Mouse (Mus musculus): Measurements from ENCODE around the gene Ttc27. TPM values are rescaled to one million over a fixed set of nuclear protein-coding genes. Genes with fewer than 3 reads are reported as not detected.
A peak's percentile ranks its signal among the peaks of the same experiment; 100 is the strongest.

Gene Ttc27
- polyA plus RNA-seq, 1 experiment from 2014 or later: 31.0 TPM

DNA sequence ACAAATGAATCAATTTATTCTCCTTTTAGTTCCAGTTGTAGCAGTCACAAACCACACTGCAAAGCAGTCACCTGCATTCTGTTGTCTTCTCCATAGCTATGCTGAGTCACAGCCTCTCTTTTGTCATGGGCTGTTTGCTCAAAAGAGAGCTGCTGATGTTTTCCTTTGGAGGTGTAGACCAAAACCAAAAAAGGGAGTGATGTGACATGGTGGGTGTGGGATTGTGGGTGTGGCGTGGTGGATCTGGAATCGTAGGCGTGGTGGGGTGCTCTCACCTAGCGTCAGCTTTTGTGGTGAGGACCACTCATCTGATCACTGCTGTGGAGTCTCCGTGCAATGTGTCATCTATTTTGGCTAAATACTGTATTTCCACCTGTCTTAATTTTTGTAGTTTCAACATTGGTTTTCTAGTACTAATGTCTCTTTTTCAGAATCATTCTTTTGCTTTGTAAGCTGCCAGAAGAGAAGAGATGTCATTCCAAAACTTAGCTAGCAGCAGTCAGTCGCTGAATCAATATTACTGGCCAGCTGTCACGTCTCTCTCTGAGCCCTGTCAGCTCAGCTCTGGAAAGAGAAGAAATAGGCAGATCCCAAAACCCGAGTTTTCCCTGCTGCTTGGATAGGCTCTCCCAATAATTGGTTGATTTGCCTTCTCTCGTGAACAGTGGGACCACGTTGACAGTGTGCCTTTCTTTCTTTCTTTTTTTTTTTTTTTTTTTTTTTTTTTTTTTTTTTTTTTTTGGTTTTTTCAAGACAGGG, 147.4 kb downstream of the Ttc27 start:
- TF ChIP-seq CTCF (IDR thresholded peaks at IDR 0.05): no peak
- ChIA-PET POLR2A (interaction anchor here (0.6 kb wide), 1 partner anchor 11 kb away, joined by 4 read pairs; no protein-coding TSS in a partner anchor), CTCF (interaction anchor here (0.9 to 1.4 kb wide), 3 partner anchors 37 to 56 kb away, joined by 3 read pairs; no protein-coding TSS in a partner anchor)
- H3K27me3 ChIP-seq: no peaks in the 10 kb centered on the region
- DNase-seq (ENCODE audit: low read depth, low spot score): no peak
- in situ Hi-C loops (cut with MboI; ENCODE audit: low pct_unique_long_range_greater_than_20kb): loop anchor here (5.0 kb wide), 1 partner anchor 48 kb away; no protein-coding TSS in a partner anchor
- ATAC-seq: no peak

DNA sequence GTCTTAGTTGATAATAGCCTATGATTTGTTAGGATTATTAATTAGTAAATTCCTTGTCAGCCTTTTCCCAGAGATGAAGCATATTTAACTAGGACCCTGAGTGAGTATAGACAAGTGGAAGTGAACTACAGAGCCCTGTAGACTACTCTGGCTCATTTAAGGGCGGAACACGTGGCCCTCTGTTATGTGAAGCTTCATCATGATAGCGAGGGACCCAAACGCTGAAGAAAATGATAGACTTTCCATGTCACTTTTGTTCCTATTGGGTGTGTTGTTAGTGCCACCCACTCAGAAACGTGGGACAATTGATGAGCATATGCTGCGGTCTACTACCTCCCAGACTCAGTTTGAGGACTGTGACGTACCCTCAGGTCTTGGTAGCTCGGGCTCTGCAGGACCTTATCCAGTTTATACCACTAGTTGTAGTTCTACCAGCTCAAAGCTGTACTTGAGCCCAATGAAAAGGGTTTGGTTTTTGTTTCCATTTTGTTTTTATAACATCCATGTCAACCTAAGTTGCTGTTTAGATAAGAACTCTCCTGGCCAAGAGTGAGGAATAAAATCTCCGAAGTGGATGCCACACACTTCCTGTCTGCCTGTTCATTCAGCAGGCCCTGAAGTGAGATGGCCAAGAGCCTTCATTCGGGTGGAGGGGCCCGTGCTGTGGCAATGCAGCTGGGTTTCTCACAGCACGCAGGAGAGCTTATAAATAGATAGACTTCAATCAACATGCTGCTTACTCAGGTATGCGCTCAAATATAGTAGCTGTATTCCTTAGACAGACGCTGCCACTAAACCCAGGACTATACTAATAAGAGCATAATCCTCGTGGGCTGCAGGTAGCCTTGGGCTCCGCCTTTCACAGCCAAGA, 148.4 kb downstream of the Ttc27 start:
- TF ChIP-seq CTCF (IDR thresholded peaks at IDR 0.05): no peak
- ChIA-PET POLR2A (no interaction called here), CTCF (interaction anchor here (1.5 kb wide), 1 partner anchor 61 kb away, joined by 3 read pairs; no protein-coding TSS in a partner anchor)
- DNase-seq (ENCODE audit: low read depth, low spot score) (no peak), ATAC-seq (no peak)
- H3K27me3 ChIP-seq: no peaks in the 10 kb centered on the region
- in situ Hi-C loops (cut with MboI; ENCODE audit: low pct_unique_long_range_greater_than_20kb): loop anchor here (5.0 kb wide), 1 partner anchor 49 kb away; no protein-coding TSS in a partner anchor

DNA sequence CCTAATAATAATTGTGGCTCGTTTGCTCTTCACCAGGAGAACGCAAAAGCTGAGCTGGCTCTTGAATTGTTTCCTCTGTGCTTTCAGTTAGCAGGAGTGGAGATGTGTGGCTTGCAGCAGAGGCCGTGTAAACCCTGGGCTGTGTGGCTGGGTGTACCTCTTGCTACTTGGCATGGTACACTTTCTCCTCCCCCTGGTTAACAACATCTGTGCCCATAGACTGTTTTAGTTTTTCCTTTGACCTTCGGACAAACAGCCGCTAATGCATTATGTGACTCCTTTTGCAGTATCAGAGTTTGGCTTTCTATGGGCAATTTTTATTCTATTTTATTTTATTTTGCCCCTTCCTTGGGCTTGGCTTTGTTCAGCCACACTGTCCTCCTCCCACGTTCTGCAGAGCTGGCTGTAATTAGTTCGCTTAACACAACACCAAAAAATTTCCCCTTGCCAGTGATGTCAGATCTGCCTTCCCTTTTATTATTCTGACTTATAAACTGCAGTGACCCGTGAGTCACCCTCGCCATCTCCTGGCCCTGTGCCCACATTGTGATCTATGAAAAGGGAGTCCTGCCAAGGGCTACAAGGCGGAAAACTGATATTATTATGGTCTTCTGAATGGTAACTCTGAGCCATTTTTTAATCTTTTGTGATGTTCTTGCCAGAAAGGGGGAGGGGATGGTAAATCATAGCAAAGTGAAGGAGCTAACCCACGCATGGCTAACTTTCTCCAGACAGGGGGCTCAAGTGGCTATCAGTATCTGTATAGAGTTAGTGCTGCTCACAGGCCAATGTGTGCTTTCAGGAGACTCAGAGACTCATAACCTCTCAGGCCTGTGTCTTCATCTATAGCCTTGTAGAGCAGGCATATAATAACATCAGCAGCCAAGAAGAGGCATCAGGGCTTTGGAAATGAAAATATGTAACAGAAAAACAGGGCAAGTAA, 149.3 kb downstream of the Ttc27 start:
- no peak for TF ChIP-seq CTCF (IDR thresholded peaks at IDR 0.05)
- POLR2A ChIA-PET: no interaction called here
- DNase-seq (ENCODE audit: low read depth, low spot score): peak; percentile 97
- in situ Hi-C loops (cut with MboI; ENCODE audit: low pct_unique_long_range_greater_than_20kb): loop anchor here (5.0 kb wide), 1 partner anchor 50 kb away; no protein-coding TSS in a partner anchor
- H3K27me3 ChIP-seq: no peaks in the 10 kb centered on the region
- CTCF ChIA-PET: interaction anchor here (0.8 to 1.5 kb wide), 3 partner anchors 62 to 140 kb away, joined by 3 read pairs; no protein-coding TSS in a partner anchor
- ATAC-seq: peak; percentile 40

DNA sequence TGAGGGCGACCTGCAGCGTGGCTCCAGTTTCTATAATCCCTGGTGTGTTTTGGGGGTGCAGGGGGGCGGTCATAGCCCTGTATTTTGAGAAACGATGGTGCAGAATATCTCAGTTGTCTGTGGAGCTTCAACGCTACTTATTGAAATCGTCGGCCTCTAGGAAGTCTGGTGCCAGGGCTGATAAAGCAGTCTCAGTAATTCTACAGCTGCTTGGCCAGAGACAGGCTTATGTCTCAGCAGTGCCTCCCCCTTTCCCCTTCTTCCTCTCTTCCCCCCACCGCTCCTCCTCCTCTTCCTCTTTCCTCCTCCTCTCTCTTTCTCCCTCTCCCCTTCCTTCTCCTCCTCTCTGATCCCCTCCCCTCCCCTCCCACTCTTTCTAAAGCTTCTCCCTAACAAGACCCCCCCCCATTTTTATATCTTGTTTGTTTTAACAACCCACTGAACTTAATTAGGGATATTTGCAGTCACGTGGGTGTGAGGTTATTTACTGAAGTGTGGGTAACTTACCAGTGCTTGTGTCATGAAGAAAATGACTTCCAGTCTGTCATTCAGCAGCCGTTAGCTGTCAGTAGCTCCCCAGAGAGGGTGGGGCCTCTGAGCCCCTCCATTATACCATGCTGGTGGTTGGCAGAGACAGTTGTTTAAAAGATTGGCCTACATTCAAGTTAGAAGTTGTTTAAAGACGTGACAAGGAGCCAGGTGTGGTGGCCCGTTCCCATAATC, 150.8 kb downstream of the Ttc27 start:
- ATAC-seq: no peak

DNA sequence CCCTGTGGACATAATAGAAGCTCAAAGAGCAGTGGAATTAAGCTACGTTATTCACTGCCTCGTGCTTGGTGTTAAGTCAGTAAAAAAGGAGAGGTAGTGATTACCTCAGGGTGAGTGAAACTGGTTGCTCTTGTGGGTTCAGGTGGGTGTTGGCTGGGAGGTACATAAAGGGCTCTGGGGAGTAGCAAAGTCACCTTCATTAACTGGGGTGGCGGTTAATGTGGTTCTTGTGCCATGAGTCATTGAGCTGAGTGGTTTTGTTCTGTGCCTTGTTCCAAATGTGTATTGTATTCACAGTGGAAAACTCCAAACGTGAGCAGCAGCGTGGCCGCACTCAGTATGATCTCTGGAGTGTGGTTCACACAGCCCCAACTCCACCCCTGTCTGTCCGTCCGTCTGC, 152.0 kb downstream of the Ttc27 start:
- DNase-seq (ENCODE audit: low read depth, low spot score) (peak; percentile 86), ATAC-seq (peak; percentile 78)
- ChIA-PET POLR2A (no interaction called here), CTCF (interaction anchor here (1.0 to 2.0 kb wide), 4 partner anchors 35 to 134 kb away, joined by 3 to 6 read pairs (median 4); no protein-coding TSS in a partner anchor)
- in situ Hi-C loops (cut with MboI; ENCODE audit: low pct_unique_long_range_greater_than_20kb): loop anchor here (5.0 kb wide), 1 partner anchor 52 kb away; no protein-coding TSS in a partner anchor
- TF ChIP-seq CTCF (IDR thresholded peaks at IDR 0.05): no peak
- H3K27me3 ChIP-seq: no peaks in the 10 kb centered on the region

More for the DNA sequence above, 150.8 kb downstream of the Ttc27 start:
- POLR2A ChIA-PET: no interaction called here
- CTCF ChIA-PET: interaction anchor here (1.1 to 1.2 kb wide), 2 partner anchors 40 to 138 kb away, joined by 3 to 4 read pairs; no protein-coding TSS in a partner anchor
- in situ Hi-C loops (cut with MboI; ENCODE audit: low pct_unique_long_range_greater_than_20kb): loop anchor here (5.0 kb wide), 1 partner anchor 51 kb away; no protein-coding TSS in a partner anchor
- H3K27me3 ChIP-seq: no peaks in the 10 kb centered on the region
- no peak for DNase-seq (ENCODE audit: low read depth, low spot score)
- no peak for TF ChIP-seq CTCF (IDR thresholded peaks at IDR 0.05)

DNA sequence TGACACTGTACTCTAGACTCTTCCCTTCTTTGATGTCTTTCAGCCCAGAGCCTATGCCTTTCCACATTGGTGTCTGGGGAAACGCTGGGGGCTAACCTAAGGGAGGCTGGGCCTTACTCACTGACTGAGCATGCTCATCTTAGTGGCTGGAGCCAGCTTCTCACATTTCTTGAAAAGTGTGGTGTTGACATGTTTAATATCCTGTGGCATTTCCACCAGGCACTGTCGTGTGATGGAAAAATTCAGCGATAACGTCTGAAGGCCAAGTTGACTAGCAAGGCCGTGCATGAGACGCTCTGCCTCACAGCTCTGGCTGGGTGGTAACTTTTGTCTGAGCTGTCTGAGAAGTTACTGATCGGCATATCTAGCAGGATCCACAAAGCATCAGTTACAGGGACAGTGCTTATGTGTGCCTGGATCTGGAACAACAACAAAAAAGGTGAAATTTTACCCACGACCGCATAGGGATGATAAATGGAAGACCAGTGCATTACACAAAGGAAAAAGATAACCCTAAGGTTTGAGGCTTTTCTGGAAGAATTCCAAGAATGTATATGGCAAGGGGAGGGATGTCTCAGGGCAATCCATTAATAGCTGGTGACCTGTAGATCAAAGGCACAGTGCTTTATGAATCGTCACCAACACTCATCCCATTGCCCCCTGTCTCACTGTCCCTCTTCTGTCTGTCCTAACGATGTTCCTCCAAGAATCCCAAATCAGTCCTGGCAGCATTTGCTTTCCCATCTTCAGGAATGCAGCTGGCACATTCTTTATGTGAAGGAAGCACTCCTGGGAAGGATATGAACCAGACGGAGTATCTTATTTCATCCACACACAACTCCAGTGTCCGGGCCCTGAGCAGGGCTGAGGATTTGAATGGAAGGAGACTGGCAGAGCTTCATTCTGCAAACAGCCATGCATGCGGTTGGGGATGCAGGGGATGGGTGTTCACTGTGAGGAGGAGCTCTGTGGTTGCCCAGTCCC, 152.9 kb downstream of the Ttc27 start:
- POLR2A ChIA-PET: interaction anchor here (0.7 to 1.2 kb wide), 2 partner anchors 9 to 13 kb away, joined by 3 to 4 read pairs; no protein-coding TSS in a partner anchor
- in situ Hi-C loops (cut with MboI; ENCODE audit: low pct_unique_long_range_greater_than_20kb): no loop called here
- H3K27me3 ChIP-seq: no peaks in the 10 kb centered on the region
- CTCF ChIA-PET: interaction anchor here (1.0 to 2.0 kb wide), 6 partner anchors 34 to 133 kb away, joined by 3 to 6 read pairs (median 4); no protein-coding TSS in a partner anchor
- ATAC-seq (peak; percentile 47), DNase-seq (ENCODE audit: low read depth, low spot score) (peak; percentile 80)
- no peak for TF ChIP-seq CTCF (IDR thresholded peaks at IDR 0.05)

DNA sequence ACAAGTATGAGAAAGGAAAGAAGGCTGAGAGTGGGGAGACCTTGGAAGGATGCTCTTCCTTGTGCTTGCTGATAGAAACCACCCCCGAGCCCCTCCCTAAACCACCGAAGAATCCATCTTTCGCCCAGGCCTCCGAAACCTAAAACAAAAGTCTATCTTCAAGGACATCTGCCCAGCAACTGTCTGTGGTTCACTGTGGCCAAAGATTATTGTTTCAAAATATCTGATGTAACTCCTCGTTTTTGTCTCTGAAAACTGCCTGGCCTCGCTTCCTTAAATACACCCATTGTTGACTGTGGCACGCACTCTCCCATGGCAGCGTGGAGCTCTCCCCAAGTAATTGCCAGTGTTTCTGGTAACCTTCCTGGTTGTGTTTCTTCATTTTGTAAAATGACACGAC, 155.0 kb downstream of the Ttc27 start:
- no peak for DNase-seq (ENCODE audit: low read depth, low spot score)
- no peaks in the 10 kb centered on the region for H3K27me3 ChIP-seq
- in situ Hi-C loops (cut with MboI; ENCODE audit: low pct_unique_long_range_greater_than_20kb): no loop called here
- POLR2A ChIA-PET: no interaction called here
- no peak for TF ChIP-seq CTCF (IDR thresholded peaks at IDR 0.05)
- CTCF ChIA-PET: interaction anchor here (1.0 kb wide), 1 partner anchor 133 kb away, joined by 3 read pairs; the partner anchor contains the start of gene Ltbp1
- no peak for ATAC-seq

DNA sequence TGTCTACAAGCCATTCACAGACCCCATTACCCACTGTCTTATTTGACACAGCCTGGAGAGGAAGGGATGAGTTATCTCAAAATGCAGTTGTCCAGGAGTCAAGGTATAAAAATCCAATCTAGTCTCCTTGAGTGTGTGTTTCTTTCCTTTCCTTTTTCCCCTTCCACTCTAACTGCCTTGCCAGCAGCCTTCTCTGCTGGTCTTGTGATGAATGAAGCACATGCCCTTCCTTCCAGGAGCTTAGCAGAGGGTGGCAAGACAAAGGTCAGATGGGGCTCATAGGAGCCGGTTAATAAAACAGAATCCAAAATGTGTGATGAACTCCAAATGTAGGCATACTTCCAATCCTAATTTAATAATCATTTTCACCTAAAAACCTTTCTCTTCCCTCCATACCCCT, 156.2 kb downstream of the Ttc27 start:
- ChIA-PET CTCF (interaction anchor here (1.3 kb wide), 1 partner anchor 10 kb away, joined by 3 read pairs; no protein-coding TSS in a partner anchor), POLR2A (no interaction called here)
- in situ Hi-C loops (cut with MboI; ENCODE audit: low pct_unique_long_range_greater_than_20kb): no loop called here
- no peak for DNase-seq (ENCODE audit: low read depth, low spot score)
- H3K27me3 ChIP-seq: no peaks in the 10 kb centered on the region
- no peak for TF ChIP-seq CTCF (IDR thresholded peaks at IDR 0.05)
- ATAC-seq: no peak

Measured in Patski (cell line).